Mouse (Mus musculus) liver, embryonic 16.5 days (tissue): ENCODE measurements around the gene Gm37240. TPM values are rescaled to one million over a fixed set of nuclear protein-coding genes. Genes with fewer than 3 reads are reported as not detected.
A peak's percentile ranks its signal among the peaks of the same experiment; 100 is the strongest.

ENCODE experiments used
- ATAC-seq: fragments of 200-750 bp; cut with Nextera tagmentation; 2 replicates; pipeline ENCODE4 v1.8.0; 2017; ENCODE audit warnings: low read depth, mild to moderate bottlenecking, moderate number of reproducible peaks, moderate library complexity
- H3K27ac ChIP-seq: fragments of 300-500 bp; sonication (generic); 2 replicates; pipeline ENCODE4 v1.5.1; 2014; ENCODE audit warnings: mild to moderate bottlenecking, low read length
- H3K27me3 ChIP-seq: fragments of 300-500 bp; sonication (generic); 2 replicates; pipeline ENCODE4 v1.6.1; 2014; ENCODE audit warnings: low read depth, low read length, mixed read lengths; ENCODE audit not compliant: control insufficient read depth, insufficient read depth
- H3K36me3 ChIP-seq: fragments of 300-500 bp; sonication (generic); 2 replicates; pipeline ENCODE4 v1.6.1; 2014; ENCODE audit warnings: mild to moderate bottlenecking; ENCODE audit not compliant: control insufficient read depth, insufficient read depth
- H3K4me1 ChIP-seq: fragments of 300-500 bp; sonication (generic); 2 replicates; pipeline ENCODE4 v1.6.1; 2014; ENCODE audit warnings: low read depth, low read length, mixed read lengths; ENCODE audit not compliant: control insufficient read depth
- H3K4me2 ChIP-seq: fragments of 300-500 bp; sonication (generic); 2 replicates; pipeline ENCODE4 v1.6.1; 2014; ENCODE audit warnings: low read depth, low read length, mixed read lengths
- H3K4me3 ChIP-seq: fragments of 300-500 bp; sonication (generic); 2 replicates; pipeline ENCODE4 v1.5.1; 2014; ENCODE audit warnings: low read depth, mild to moderate bottlenecking, low read length
- H3K9ac ChIP-seq: fragments of 300-500 bp; sonication (generic); 2 replicates; pipeline ENCODE4 v1.6.1; 2014; ENCODE audit warnings: low read depth, low read length
- H3K9me3 ChIP-seq: fragments of 300-500 bp; sonication (generic); replicated peaks from 2 replicates; pipeline ENCODE4 v1.6.1; 2016; ENCODE audit warnings: low read length; ENCODE audit not compliant: control insufficient read depth
- WGBS: fragments of 180-500 bp; shearing (Covaris S2); extraction: QIAGEN DNeasy Blood & Tissue Kit; methylation state at CpG from one replicate; pipeline ENCODE4 v1.1.7; 2014; ENCODE audit not compliant: insufficient replicate concordance; 5-methylcytosine and 5-hydroxymethylcytosine counted together
- polyA plus RNA-seq: library from polyadenylated mRNA; unstranded; fragments of >200 nt; fragmentation: Nextera tagmentation; extraction: Ambion mirVana; gene quantifications from 2 replicates; pipeline ENCODE4 v1.2.1, GENCODE M21; 2015

Gene Gm37240
- polyA plus RNA-seq, 1 experiment from 2014 or later = 0.65 TPM

DNA sequence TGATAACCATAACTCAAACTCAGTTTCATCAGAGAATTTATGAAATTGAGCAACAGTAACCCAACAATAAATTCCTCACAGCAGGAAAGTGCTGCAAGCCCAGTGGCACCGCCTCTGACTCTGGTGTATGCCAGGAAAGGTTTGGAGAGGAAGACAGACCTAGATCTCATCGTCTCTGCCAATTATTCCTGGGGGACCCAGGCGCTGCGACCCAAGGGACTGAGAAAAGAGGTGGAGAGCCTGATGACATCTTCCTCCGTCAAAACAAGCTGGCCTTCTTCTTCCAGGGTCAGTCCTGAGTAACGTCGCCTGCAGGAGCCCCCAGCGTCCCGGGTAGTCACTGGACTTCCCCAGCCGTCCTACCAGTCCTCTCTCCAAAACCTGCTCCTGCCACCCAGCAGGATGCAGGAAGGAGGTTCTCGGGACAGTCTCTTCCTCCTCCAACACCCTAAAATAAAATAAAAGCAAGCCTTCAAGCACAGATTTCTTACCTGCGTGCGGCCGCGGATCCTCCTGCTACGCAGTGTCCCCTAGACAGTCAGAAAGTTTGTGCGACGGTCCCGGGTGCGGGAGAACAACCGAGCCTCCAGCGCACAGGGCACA lies 581 bp downstream of the Gm37240 start:
- peaks cover 19% of the 10 kb centered on the region for H3K4me1 ChIP-seq
- WGBS = 3% methylated on average over 22 of the region's 22 CpGs
- peaks cover 36% of the 10 kb centered on the region for H3K27me3 ChIP-seq
- H3K9me3 ChIP-seq = no peaks in the 10 kb centered on the region
- peak overlapping the region; percentile 87 for H3K4me2 ChIP-seq
- no peaks in the 10 kb centered on the region for H3K36me3 ChIP-seq
- H3K4me3 ChIP-seq = peak overlapping the region; percentile 62
- H3K9ac ChIP-seq = peak overlapping the region; percentile 65
- no peak overlapping the region for H3K27ac ChIP-seq
- 0 out of 2 replicates have a peak, but pooled peaks have one; percentile 1 for ATAC-seq

DNA sequence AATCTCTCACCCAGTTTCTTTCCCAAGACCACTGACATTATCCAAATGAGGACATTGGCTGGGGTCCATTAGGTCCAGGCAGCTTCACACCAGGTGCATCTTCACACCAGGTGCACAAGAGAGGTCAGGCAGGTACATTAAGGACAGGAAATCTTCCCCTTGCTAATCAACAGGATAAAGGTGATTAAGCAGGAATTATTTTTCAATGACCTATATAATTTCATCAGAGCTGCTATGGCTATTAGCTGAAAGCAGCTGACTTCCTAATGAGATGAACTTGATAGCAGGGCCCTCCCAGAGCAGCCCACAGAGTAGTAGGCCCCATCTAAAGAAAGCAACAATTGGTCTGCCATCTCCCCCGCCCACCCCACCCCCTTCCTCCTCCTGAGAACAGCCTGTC lies 1.4 kb downstream of the Gm37240 start:
- H3K4me1 ChIP-seq = peaks cover 19% of the 10 kb centered on the region
- H3K27ac ChIP-seq = no peak overlapping the region
- H3K4me3 ChIP-seq = no peak overlapping the region
- no peak for ATAC-seq
- no peaks in the 10 kb centered on the region for H3K36me3 ChIP-seq
- H3K9ac ChIP-seq = no peak overlapping the region
- WGBS = 14% methylated on average over 1 of the region's 1 CpGs
- H3K4me2 ChIP-seq = no peak overlapping the region
- H3K27me3 ChIP-seq = peaks cover 36% of the 10 kb centered on the region
- no peaks in the 10 kb centered on the region for H3K9me3 ChIP-seq

DNA sequence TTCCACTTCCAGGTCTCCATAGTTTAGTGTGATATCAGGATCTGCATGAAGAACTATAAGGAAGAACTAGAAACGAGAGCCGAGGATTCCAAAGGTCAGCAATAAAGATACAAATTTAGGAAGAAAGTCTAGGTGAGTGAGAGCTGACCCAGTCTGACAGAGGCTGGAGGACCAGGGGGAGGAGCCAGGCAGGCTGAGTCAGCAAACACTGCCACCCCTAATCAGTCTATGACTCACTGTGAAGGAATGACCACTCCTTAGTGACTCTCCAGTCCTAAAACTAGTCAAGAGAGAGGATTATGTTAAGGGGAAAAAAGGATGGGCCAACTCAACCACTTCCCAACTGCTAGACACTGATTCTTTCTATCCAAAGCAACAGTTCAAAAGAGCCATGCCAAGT lies 6.6 kb downstream of the Gm37240 start:
- WGBS = 47% methylated on average over 2 of the region's 2 CpGs
- Histone ChIP-seq H3K9me3 (no peaks in the 10 kb centered on the region), H3K4me1 (no peaks in the 10 kb centered on the region), H3K4me3 (no peak overlapping the region), H3K9ac (no peak overlapping the region), H3K4me2 (no peak overlapping the region), H3K27ac (no peak overlapping the region), H3K36me3 (no peaks in the 10 kb centered on the region), H3K27me3 (peaks cover 2% of the 10 kb centered on the region; the same call in 1 of the 2 replicates)
- ATAC-seq = no peak

DNA sequence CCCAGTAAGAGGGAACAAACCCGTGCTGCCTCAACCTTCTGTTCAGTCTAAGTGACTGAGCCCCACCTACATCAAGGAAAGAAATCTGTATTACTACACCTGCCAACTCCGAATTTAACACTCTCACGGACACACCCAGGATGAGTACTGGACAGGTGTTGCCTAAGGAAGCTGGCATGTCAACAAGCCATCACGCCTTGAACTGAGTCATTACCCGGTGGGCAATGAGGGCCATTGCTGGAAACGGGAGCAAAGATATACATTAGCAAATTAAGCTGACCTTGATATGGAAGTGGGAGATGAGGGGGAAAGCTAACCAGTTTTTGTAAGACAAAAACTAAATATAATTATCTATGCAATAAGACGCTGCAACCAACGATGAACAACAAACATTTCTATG lies 7.2 kb downstream of the Gm37240 start:
- H3K27me3 ChIP-seq = peaks cover 2% of the 10 kb centered on the region; the same call in 1 of the 2 replicates
- no peaks in the 10 kb centered on the region for H3K36me3 ChIP-seq
- no peak for ATAC-seq
- WGBS = 64% methylated on average over 8 of the region's 8 CpGs
- no peaks in the 10 kb centered on the region for H3K9me3 ChIP-seq
- H3K9ac ChIP-seq = no peak overlapping the region
- H3K27ac ChIP-seq = no peak overlapping the region
- H3K4me2 ChIP-seq = no peak overlapping the region
- H3K4me1 ChIP-seq = no peaks in the 10 kb centered on the region
- no peak overlapping the region for H3K4me3 ChIP-seq

DNA sequence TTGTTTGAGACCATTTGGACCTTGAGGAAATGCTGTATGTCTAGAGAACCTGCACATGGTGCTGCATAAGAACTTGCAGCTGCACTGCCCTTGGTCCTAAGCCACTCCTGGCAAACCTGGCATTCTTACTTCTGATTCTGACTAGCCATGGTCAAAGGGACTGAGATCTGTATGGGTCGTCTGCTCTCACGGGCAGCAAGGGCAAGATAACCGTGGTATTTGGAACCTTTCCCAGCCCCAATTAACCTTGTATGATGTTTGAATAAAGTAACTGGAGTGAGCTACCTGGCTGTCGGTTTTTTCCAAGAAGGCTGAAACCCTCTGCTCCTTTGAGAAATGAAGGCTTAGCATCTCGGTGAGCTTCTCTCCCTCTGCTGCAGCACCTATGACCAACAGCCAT lies 8.4 kb downstream of the Gm37240 start:
- Histone ChIP-seq H3K36me3 (no peaks in the 10 kb centered on the region), H3K27ac (no peak overlapping the region), H3K9ac (no peak overlapping the region), H3K4me2 (no peak overlapping the region), H3K27me3 (no peaks in the 10 kb centered on the region), H3K4me3 (no peak overlapping the region), H3K4me1 (no peaks in the 10 kb centered on the region), H3K9me3 (no peaks in the 10 kb centered on the region)
- ATAC-seq = no peak
- 50% methylated on average over 5 of the region's 5 CpGs for WGBS

DNA sequence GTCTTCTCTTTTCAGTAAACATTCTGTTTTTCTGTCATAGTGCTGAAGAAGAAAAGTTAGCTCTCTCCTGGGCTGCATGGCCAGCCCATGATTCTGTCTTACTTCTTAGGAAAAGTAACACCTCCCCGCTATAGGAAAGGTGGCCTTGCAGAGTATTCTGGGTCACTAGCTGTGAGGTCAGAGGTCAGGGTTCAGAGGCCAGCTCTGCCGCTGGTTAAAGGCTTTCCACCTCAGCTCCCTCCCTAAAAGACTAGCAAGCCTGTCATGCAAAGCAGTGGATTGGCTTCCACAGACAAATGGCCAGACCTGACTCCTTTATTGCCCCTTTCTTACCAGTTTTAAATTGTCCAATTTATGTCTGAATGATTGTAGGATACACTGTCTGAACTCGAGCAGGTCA lies 23.3 kb downstream of the Gm37240 start:
- no peaks in the 10 kb centered on the region for H3K4me1 ChIP-seq
- no peaks in the 10 kb centered on the region for H3K9me3 ChIP-seq
- H3K4me3 ChIP-seq = no peak overlapping the region
- no peaks in the 10 kb centered on the region for H3K27me3 ChIP-seq
- no peaks in the 10 kb centered on the region for H3K36me3 ChIP-seq
- no peak overlapping the region for H3K4me2 ChIP-seq
- ATAC-seq = no peak
- no peak overlapping the region for H3K27ac ChIP-seq
- WGBS = 42% methylated on average over 3 of the region's 3 CpGs
- H3K9ac ChIP-seq = no peak overlapping the region

DNA sequence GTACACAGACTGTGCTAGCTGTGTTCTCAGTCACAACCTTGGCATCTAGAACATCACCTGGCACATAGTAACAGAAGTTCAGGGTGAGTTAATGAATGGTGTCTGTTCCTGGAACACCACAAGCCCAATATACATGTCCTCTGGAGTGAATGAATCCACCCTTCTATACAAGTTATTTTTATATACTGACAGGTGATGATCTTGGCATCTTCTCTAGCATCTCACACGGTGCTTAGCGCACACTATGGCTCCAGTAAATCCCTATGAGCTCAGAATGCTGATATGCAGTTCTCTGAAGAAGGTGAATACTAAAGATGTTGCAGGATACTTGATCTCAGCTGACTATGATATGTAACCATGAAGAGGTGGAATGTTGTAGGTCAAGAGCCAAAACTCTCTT lies 24.4 kb downstream of the Gm37240 start:
- Histone ChIP-seq H3K9me3 (no peaks in the 10 kb centered on the region), H3K27me3 (no peaks in the 10 kb centered on the region), H3K4me1 (no peaks in the 10 kb centered on the region; the same call in 1 of the 2 replicates), H3K27ac (no peak overlapping the region), H3K9ac (no peak overlapping the region), H3K36me3 (no peaks in the 10 kb centered on the region), H3K4me2 (no peak overlapping the region), H3K4me3 (no peak overlapping the region)
- no peak for ATAC-seq
- WGBS = 69% methylated on average over 2 of the region's 2 CpGs

DNA sequence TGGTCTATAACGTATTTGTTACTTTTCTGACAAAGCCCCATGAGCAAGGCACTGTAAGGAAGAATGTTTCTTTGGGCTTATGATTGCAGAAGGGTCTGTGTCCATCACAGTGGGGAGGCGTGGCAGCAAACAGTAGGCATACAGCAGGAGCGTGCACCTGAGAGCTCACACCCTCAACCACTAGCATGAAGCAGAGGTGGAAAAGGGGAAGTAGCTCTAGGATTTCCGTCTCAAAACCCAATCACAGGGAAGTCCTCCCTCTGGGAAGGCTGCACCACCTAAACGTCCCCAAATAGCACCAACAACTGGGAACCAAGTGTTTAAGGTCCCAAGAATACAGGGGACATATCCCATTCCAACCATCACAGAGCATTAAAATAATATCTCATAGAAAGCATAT lies 26.3 kb downstream of the Gm37240 start:
- Histone ChIP-seq H3K4me1 (no peaks in the 10 kb centered on the region; the same call in 1 of the 2 replicates), H3K36me3 (no peaks in the 10 kb centered on the region), H3K9ac (no peak overlapping the region), H3K4me2 (no peak overlapping the region), H3K27ac (no peak overlapping the region), H3K9me3 (no peaks in the 10 kb centered on the region), H3K27me3 (no peaks in the 10 kb centered on the region), H3K4me3 (no peak overlapping the region)
- no peak for ATAC-seq
- WGBS = 30% methylated on average over 5 of the region's 5 CpGs

DNA sequence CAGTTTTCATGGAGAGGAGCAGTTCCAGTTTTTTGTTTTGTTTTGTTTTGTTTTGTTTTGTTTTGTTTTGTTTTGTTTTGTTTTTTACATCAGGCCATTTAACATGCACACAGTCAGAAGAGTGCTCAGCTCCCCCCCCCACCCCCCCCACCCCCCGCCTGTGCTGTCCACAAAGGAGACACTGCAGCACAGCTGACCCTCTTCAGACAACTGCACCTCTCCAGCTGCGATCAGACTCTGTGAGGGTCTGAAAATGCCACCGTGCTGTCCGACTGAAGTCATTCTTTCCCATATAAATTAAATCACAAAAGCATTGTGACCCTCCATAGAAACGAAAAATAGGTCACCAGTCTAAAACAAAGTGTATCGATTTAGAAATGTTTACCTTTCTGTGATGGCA lies 28.0 kb downstream of the Gm37240 start:
- no peak for ATAC-seq
- Histone ChIP-seq H3K27ac (no peak overlapping the region), H3K9ac (no peak overlapping the region), H3K4me3 (no peak overlapping the region), H3K4me1 (peaks cover 4% of the 10 kb centered on the region), H3K36me3 (no peaks in the 10 kb centered on the region), H3K4me2 (no peak overlapping the region), H3K27me3 (no peaks in the 10 kb centered on the region), H3K9me3 (no peaks in the 10 kb centered on the region)
- 73% methylated on average over 6 of the region's 6 CpGs for WGBS
